Mouse (Mus musculus) frontal cortex, adult (tissue): ENCODE results near the gene Tmub2.

Source experiments
- ATAC-seq: cut with Nextera tagmentation; 2 replicates; pipeline ENCODE4 v1.9.2; 2017; ENCODE audit warnings: mild to moderate bottlenecking, moderate library complexity, mixed read lengths; ENCODE audit not compliant: low TSS enrichment

The Tmub2 gene

DNA sequence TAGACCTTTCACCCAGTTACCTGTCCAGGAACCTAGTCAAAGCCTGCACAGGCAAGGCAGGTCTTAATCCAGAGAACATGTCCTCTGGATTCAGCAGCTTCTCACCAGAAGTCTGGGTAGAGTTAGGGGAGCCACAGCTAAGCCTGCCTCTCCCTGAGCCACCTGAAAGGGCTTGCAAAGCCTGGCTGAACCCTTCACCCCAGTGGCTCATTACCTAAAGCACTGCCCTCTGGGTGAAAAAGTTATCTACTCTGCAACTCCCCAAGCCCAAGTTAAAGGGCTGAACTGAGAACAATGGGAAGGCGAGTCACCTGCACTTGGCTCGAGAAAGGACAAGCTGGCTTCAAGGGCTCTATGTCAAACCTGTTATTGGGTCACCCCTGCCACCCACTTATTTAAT, 19.4 kb downstream of the Tmub2 start:
- no peak for ATAC-seq

GRCm38 (mm10) chr11:102305359-102305758, 20.6 kb downstream of the Tmub2 start:
- ATAC-seq = no peak

GRCm38 (mm10) chr11:102308104-102308503, 23.4 kb downstream of the Tmub2 start:
- no peak for ATAC-seq

GRCm38 (mm10) chr11:102308979-102309378, 24.2 kb downstream of the Tmub2 start:
- peak; percentile 94 for ATAC-seq

GRCm38 (mm10) chr11:102309821-102310617, 25.3 kb downstream of the Tmub2 start:
- ATAC-seq = no peak

GRCm38 (mm10) chr11:102310768-102311695, 26.3 kb downstream of the Tmub2 start:
- no peak for ATAC-seq

- no peak for ATAC-seq
Measured at GRCm38 (mm10) chr11:102311966-102312365, 27.2 kb downstream of the Tmub2 start.

DNA sequence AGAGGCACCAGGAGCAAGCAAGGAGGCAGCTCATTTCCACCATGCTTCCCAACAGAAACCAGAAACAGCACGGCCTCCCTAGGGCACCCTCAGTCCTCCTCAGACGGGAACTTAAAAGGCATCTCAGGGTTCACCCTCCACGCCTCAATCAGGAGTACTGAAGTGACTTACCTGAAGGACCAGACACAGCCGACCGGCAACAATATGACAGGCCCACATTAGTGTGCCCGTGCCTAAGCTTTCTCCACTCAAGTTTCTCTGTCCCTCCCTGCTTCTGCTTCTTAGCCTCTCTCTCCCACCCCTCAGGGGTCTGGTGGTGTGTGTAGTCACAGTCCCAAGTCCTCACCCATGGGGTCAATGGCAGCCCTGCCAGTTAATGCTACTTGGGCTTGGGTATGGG, 27.9 kb downstream of the Tmub2 start:
- no peak for ATAC-seq

- no peak for ATAC-seq
Measured at GRCm38 (mm10) chr11:102314321-102314720, 29.6 kb downstream of the Tmub2 start.

GRCm38 (mm10) chr11:102315690-102316571, 31.2 kb downstream of the Tmub2 start:
- no peak for ATAC-seq

DNA sequence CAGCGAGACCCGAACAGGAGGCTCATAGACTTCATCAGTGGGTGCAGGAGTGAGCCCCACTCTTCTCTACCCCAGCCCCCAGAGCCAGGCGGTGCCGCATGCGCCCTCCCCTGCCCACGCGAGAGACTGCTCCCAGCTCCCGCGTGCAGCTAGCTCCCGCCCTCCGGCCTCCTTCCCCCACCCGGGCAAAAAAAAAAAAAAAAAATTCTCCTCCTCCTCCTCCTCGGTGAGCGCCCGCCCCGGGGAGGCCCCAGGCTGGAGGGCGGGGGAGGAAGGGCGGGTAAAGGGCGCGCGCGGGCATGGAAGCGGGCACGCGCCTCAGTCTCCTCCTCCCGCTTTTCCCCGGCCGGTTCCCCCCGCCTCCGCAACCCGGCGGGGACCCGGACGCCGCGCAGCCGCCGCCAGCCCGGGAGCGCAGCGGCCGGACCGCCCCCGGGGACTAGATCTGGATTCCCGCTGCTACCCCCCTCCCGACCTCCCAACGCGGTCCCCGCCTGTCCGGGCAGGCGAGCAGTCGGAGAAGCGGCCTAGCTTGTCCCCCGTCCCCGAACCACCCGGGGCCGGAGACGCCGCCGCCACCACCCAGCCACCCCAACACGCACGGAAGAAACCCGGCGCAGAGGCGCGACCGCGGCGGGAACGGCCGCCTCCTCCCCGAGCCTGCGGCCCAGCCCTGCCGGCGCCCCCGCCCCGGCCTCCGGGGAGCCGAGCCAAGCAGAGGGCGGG, 32.0 kb downstream of the Tmub2 start:
- ATAC-seq = peak; percentile 18; the same call in 1 of the 2 replicates

GRCm38 (mm10) chr11:102317298-102317900, 32.7 kb downstream of the Tmub2 start:
- no peak for ATAC-seq

- ATAC-seq = no peak
Measured at GRCm38 (mm10) chr11:102317901-102318575, 33.3 kb downstream of the Tmub2 start.

DNA sequence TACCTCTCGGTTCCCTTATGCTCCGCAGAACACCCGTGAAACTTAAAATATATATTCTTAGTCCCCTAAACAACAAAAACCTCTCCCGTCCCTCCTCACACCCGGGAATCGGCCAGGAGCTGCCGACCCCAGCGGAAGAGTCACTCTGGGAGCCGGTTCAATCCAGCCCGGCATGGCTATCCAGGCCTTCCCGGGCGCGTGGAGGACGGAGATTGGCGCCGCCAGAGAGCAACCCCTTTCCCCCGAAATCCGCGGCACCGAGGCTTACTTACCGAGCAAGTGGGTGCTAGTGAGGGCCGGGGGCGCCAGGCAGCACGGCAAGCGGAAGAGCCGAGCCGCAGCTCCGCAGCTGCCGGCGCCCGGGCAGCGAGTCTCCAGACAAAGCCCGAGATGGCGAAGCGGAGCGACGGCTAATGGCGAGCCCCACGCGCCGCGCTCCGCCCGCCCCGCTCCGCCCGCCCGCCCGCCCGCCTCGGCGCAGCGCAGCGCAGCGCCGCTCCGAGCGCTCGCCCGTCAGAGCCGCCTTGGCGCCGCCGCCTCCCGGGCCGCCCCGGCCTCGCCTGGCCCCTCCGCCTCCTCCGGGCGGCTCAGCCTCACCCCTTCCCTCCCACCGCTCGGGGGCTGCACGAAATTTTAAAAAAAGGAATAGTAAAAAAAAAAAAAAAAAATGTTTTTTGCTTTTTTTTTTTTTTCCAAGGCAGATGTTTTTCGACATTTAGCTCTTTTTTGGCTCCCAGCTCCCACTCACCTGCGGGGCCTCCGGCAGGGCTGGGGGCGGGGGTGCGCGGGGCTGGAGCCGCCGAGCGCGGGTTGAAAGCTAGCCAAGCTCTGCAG, 34.1 kb downstream of the Tmub2 start:
- ATAC-seq = no peak

DNA sequence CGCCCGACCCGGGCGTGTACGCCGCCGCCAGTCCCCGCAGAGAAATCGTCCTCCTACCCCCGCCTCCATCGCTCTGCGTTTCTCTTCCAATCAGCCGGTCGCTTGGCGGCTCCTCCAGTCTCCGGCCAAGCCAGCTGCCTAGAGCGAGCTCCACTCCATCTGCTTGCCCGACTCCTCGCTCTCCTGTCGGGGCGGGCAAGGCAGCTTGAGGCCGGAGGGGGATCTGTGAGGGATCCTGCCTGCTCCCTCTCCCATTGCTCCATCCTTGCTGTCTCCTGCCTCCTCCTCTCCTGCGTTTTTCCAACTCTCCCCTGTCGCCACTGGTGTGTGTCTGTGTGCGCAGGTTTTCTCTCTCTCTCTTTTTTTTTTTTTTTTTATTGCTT, 34.7 kb downstream of the Tmub2 start, which contains the start of gene Ubtf:
Gene Ubtf, minus strand, starts transcription at position 333 of the 383 bp plus-strand sequence.
- peak; percentile 28; the same call in 1 of the 2 replicates for ATAC-seq

DNA sequence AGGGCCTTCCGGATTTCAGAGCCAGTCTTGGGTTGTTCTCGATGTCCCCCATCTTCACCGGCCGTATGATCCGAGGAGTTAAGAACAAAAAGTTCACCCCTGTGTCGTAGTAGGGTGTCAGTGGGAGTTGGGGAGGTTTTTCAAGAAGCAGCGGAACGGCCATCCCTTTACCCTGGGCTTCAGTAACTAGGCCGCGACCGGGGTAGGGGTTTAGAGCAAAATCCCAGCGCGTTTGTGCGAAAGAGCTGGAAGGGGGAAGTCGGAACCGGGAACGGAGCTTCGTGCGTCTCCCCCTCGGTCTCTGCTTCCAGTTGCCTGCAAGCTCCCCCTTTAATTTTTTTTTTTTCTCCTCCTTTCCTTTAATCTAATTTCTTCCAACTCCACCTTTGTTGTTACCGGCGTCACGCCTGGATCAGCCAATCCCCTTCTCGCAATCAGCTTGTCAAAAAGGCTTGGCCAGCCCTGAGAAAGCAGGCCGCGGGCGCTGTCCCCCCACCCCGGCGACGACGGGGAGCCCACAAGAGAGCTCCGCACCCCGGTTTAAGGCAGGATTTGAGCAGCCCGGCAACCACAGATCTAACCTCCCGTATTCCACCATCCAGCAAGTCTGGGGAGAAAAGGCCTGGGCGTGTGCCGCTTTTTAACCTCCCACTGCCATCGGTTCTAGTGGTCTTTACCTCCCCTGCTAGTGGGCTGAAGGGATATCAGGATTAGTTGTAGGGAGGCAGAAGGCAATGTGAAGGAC, 35.4 kb downstream of the Tmub2 start:
- ATAC-seq = peak; percentile 70

GRCm38 (mm10) chr11:102320686-102321005, 35.9 kb downstream of the Tmub2 start:
- peak; percentile 22; the same call in 1 of the 2 replicates for ATAC-seq

DNA sequence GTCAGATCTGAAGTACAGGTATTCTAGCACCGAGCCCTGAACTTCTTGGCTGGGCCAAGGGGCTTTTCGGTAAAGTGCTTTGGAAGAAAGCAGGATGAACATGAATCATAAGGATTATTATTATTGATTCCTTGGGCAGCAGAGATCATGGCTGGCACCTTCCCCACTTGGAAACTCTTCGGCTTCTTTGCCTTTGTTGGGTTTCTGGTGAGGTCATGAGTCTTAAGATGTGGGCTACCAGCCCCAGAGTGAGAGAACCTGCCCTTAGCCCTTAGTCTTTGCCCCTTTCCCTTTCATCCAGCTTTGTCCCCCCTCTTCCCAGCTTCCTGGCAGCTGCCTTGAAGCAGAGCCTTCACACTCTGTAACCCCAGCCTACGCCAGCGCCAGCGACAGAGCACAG, 37.2 kb downstream of the Tmub2 start:
- no peak for ATAC-seq
